Mouse (Mus musculus) kidney, embryonic 14.5 days (tissue): ENCODE data around the gene Utrn. TPM values are rescaled to one million over a fixed set of nuclear protein-coding genes. Genes with fewer than 3 reads are reported as not detected.

ENCODE experiments used
- ATAC-seq: fragments of 200-750 bp; cut with Nextera tagmentation; 2 replicates; pipeline ENCODE4 v1.8.0; 2017; ENCODE audit warnings: moderate number of reproducible peaks, mild to moderate bottlenecking, moderate TSS enrichment, moderate library complexity; ENCODE audit not compliant: low FRiP score, low TSS enrichment
- H3K27ac ChIP-seq: fragments of 300-500 bp; sonication (generic); 2 replicates; pipeline ENCODE4 v1.5.1; 2014; ENCODE audit warnings: low read depth, mild to moderate bottlenecking, low read length, moderate library complexity, mixed read lengths
- H3K27me3 ChIP-seq: fragments of 300-500 bp; sonication (generic); 2 replicates; pipeline ENCODE4 v1.6.1; 2014; ENCODE audit warnings: mild to moderate bottlenecking, low read length; ENCODE audit not compliant: control insufficient read depth, insufficient read depth
- H3K36me3 ChIP-seq: fragments of 300-500 bp; sonication (generic); 2 replicates; pipeline ENCODE4 v1.6.1; 2014; ENCODE audit warnings: low read length, mixed read lengths; ENCODE audit not compliant: control insufficient read depth, insufficient read depth
- H3K4me1 ChIP-seq: fragments of 300-500 bp; sonication (generic); 2 replicates; pipeline ENCODE4 v1.6.1; 2014; ENCODE audit warnings: low read length, mixed read lengths; ENCODE audit not compliant: control insufficient read depth, insufficient read depth
- H3K4me2 ChIP-seq: fragments of 300-500 bp; sonication (generic); replicated peaks from 2 replicates; pipeline ENCODE4 v1.6.1; 2014; ENCODE audit warnings: low read depth, mild to moderate bottlenecking, low read length
- H3K4me3 ChIP-seq: fragments of 300-500 bp; sonication (generic); 2 replicates; pipeline ENCODE4 v1.5.1; 2014; ENCODE audit warnings: mild to moderate bottlenecking, low read length
- H3K9ac ChIP-seq: fragments of 300-500 bp; sonication (generic); 2 replicates; pipeline ENCODE4 v1.6.1; 2014; ENCODE audit warnings: low read depth, mild to moderate bottlenecking, low read length, moderate library complexity
- H3K9me3 ChIP-seq: fragments of 300-500 bp; sonication (generic); 2 replicates; pipeline ENCODE4 v1.6.1; 2016; ENCODE audit warnings: low read length; ENCODE audit not compliant: control insufficient read depth
- WGBS: fragments of 180-500 bp; shearing (Covaris S2); extraction: QIAGEN DNeasy Blood & Tissue Kit; methylation state at CpG from one replicate; pipeline ENCODE4 v1.1.7; 2014; 5-methylcytosine and 5-hydroxymethylcytosine counted together
- polyA plus RNA-seq: library from polyadenylated mRNA; unstranded; fragments of >200 nt; fragmentation: Nextera tagmentation; extraction: Ambion mirVana; gene quantifications from 2 replicates; pipeline ENCODE4 v1.2.1, GENCODE M21; 2014

Utrn gene
- polyA plus RNA-seq, 1 experiment from 2014 or later, result 91.4 TPM

- 67% methylated on average over 10 of the region's 10 CpGs for WGBS
- H3K4me2 ChIP-seq, result no peak overlapping the region
- no peak for ATAC-seq
- H3K4me1 ChIP-seq, result 0 out of 2 replicates have a peak, but pooled peaks cover 7% of the 10 kb centered on the region
- no peak overlapping the region for H3K27ac ChIP-seq
- H3K9me3 ChIP-seq, result no peaks in the 10 kb centered on the region
- H3K36me3 ChIP-seq, result no peaks in the 10 kb centered on the region
- H3K4me3 ChIP-seq, result no peak overlapping the region
- no peaks in the 10 kb centered on the region for H3K27me3 ChIP-seq
- no peak overlapping the region for H3K9ac ChIP-seq
Measured at GRCm38 (mm10) chr10:12574760-12575159, 294.4 kb downstream of the Utrn start.

- Histone ChIP-seq H3K9me3 (no peaks in the 10 kb centered on the region), H3K36me3 (no peaks in the 10 kb centered on the region), H3K4me3 (no peak overlapping the region), H3K4me2 (no peak overlapping the region; the same call in 1 of the 2 replicates), H3K4me1 (0 out of 2 replicates have a peak, but pooled peaks cover 7% of the 10 kb centered on the region), H3K27ac (no peak overlapping the region), H3K9ac (no peak overlapping the region), H3K27me3 (no peaks in the 10 kb centered on the region)
- WGBS, result 11% methylated on average over 6 of the region's 6 CpGs
- no peak for ATAC-seq
Measured at GRCm38 (mm10) chr10:12573601-12574000, 295.6 kb downstream of the Utrn start.

GRCm38 (mm10) chr10:12572759-12573158 is 296.4 kb downstream of the Utrn start:
- H3K4me3 ChIP-seq, result no peak overlapping the region
- no peak for ATAC-seq

GRCm38 (mm10) chr10:12564425-12564824 is 304.7 kb downstream of the Utrn start:
- no peaks in the 10 kb centered on the region for H3K9me3 ChIP-seq
- no peak overlapping the region for H3K4me2 ChIP-seq
- H3K4me1 ChIP-seq, result no peaks in the 10 kb centered on the region
- WGBS, result 76% methylated on average over 4 of the region's 4 CpGs
- no peak overlapping the region for H3K9ac ChIP-seq
- H3K36me3 ChIP-seq, result no peaks in the 10 kb centered on the region
- no peaks in the 10 kb centered on the region for H3K27me3 ChIP-seq
- no peak overlapping the region for H3K4me3 ChIP-seq
- no peak overlapping the region for H3K27ac ChIP-seq
- ATAC-seq, result no peak

More at GRCm38 (mm10) chr10:12572759-12573158, 296.4 kb downstream of the Utrn start:
- no peak overlapping the region for H3K4me2 ChIP-seq
- no peak overlapping the region for H3K27ac ChIP-seq
- WGBS, result 46% methylated on average over 4 of the region's 4 CpGs
- no peaks in the 10 kb centered on the region for H3K27me3 ChIP-seq
- H3K9ac ChIP-seq, result no peak overlapping the region
- 0 out of 2 replicates have a peak, but pooled peaks cover 7% of the 10 kb centered on the region for H3K4me1 ChIP-seq
- no peaks in the 10 kb centered on the region for H3K9me3 ChIP-seq
- no peaks in the 10 kb centered on the region for H3K36me3 ChIP-seq

GRCm38 (mm10) chr10:12558810-12559209 is 310.4 kb downstream of the Utrn start:
- H3K9ac ChIP-seq, result no peak overlapping the region
- H3K4me2 ChIP-seq, result no peak overlapping the region
- no peaks in the 10 kb centered on the region for H3K27me3 ChIP-seq
- H3K4me1 ChIP-seq, result no peaks in the 10 kb centered on the region
- no peak overlapping the region for H3K4me3 ChIP-seq
- no peaks in the 10 kb centered on the region for H3K9me3 ChIP-seq
- 50% methylated on average over 5 of the region's 5 CpGs for WGBS
- H3K27ac ChIP-seq, result no peak overlapping the region
- no peak for ATAC-seq
- no peaks in the 10 kb centered on the region for H3K36me3 ChIP-seq

- no peak for ATAC-seq
- Histone ChIP-seq H3K4me3 (no peak overlapping the region), H3K9me3 (no peaks in the 10 kb centered on the region), H3K27me3 (no peaks in the 10 kb centered on the region), H3K9ac (no peak overlapping the region), H3K4me2 (no peak overlapping the region), H3K36me3 (no peaks in the 10 kb centered on the region), H3K4me1 (peaks cover 15% of the 10 kb centered on the region), H3K27ac (no peak overlapping the region)
- WGBS, result 66% methylated on average over 2 of the region's 2 CpGs
Measured at GRCm38 (mm10) chr10:12554090-12554718, 315.0 kb downstream of the Utrn start.

- WGBS, result 44% methylated on average over 5 of the region's 5 CpGs
- no peak overlapping the region for H3K4me3 ChIP-seq
- H3K4me2 ChIP-seq, result no peak overlapping the region
- no peaks in the 10 kb centered on the region for H3K36me3 ChIP-seq
- no peak overlapping the region for H3K9ac ChIP-seq
- ATAC-seq, result no peak
- no peaks in the 10 kb centered on the region for H3K27me3 ChIP-seq
- H3K9me3 ChIP-seq, result no peaks in the 10 kb centered on the region
- no peak overlapping the region for H3K27ac ChIP-seq
- H3K4me1 ChIP-seq, result peaks cover 18% of the 10 kb centered on the region
Measured at GRCm38 (mm10) chr10:12552890-12553278, 316.3 kb downstream of the Utrn start.

GRCm38 (mm10) chr10:12552196-12552889 is 316.8 kb downstream of the Utrn start:
- Histone ChIP-seq H3K9ac (no peak overlapping the region), H3K4me1 (peaks cover 21% of the 10 kb centered on the region), H3K9me3 (no peaks in the 10 kb centered on the region), H3K4me2 (no peak overlapping the region), H3K27me3 (no peaks in the 10 kb centered on the region), H3K4me3 (no peak overlapping the region), H3K27ac (no peak overlapping the region), H3K36me3 (no peaks in the 10 kb centered on the region)
- 16% methylated on average over 11 of the region's 11 CpGs for WGBS
- no peak for ATAC-seq

GRCm38 (mm10) chr10:12551735-12552134 is 317.4 kb downstream of the Utrn start:
- H3K27ac ChIP-seq, result no peak overlapping the region
- H3K4me3 ChIP-seq, result no peak overlapping the region
- ATAC-seq, result no peak
- no peaks in the 10 kb centered on the region for H3K36me3 ChIP-seq
- H3K4me2 ChIP-seq, result no peak overlapping the region
- H3K9me3 ChIP-seq, result no peaks in the 10 kb centered on the region
- WGBS, result 79% methylated on average over 5 of the region's 5 CpGs
- H3K9ac ChIP-seq, result no peak overlapping the region
- H3K4me1 ChIP-seq, result peaks cover 21% of the 10 kb centered on the region
- no peaks in the 10 kb centered on the region for H3K27me3 ChIP-seq
